Mouse (Mus musculus): ENCODE measurements around the gene Gm49321. TPM values are rescaled to one million over a fixed set of nuclear protein-coding genes. Genes with fewer than 3 reads are reported as not detected.

Gene Gm49321
- polyA plus RNA-seq, 1 experiment: 9.0 TPM

- TF ChIP-seq EP300 (IDR thresholded peaks at IDR 0.05; ENCODE audit: insufficient read depth, low read depth, low read length) (no peak), CTCF (IDR thresholded peaks at IDR 0.05; ENCODE audit: low read depth, low read length) (no peak), POLR2A (IDR thresholded peaks at IDR 0.05; ENCODE audit: insufficient read depth, low read length) (no peak)
- no peaks in the 10 kb centered on the region for H3K9me3 ChIP-seq (replicated peaks; ENCODE audit: control insufficient read depth, insufficient read depth, low read length, poor library complexity, severe bottlenecking)
- no peaks in the 10 kb centered on the region for H3K27me3 ChIP-seq (ENCODE audit: control insufficient read depth, insufficient read depth, low read length, poor library complexity, severe bottlenecking)
- H3K4me1 ChIP-seq (ENCODE audit: control insufficient read depth, insufficient read depth, low read length): no peaks in the 10 kb centered on the region
- no peak overlapping the region for H3K9ac ChIP-seq (ENCODE audit: low read depth, poor library complexity, severe bottlenecking)
- H3K27ac ChIP-seq (ENCODE audit: insufficient read depth, low read length): no peak overlapping the region
- no peak overlapping the region for H3K4me3 ChIP-seq (ENCODE audit: low read depth, low read length)
- H3K36me3 ChIP-seq (ENCODE audit: control insufficient read depth, insufficient read depth, low read length, poor library complexity, severe bottlenecking): no peaks in the 10 kb centered on the region
These were observed 41.8 kb upstream of the Gm49321 start for GRCm38 (mm10) chr12:73895674-73896073.

DNA sequence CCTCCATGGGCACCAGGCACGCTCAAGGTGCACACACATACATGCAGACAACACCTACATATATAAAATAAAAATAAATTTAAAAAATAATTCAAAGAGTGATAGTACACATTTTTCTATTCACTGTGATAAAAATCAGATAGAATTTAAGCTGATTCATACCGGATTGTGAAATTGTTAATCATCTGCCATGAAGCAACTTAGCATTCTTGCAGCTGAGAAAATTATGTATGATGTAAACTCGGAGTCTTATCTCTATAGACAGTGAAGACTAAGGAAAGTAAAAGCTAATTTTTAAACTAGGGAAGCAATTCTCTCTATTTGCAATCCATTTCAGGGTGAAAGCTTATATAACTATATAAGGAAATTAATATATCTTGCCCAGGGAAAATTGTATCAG lies 41.0 kb upstream of the Gm49321 start:
- H3K36me3 ChIP-seq (ENCODE audit: control insufficient read depth, insufficient read depth, low read length, poor library complexity, severe bottlenecking): no peaks in the 10 kb centered on the region
- TF ChIP-seq EP300 (IDR thresholded peaks at IDR 0.05; ENCODE audit: insufficient read depth, low read depth, low read length) (no peak), POLR2A (IDR thresholded peaks at IDR 0.05; ENCODE audit: insufficient read depth, low read length) (no peak), CTCF (IDR thresholded peaks at IDR 0.05; ENCODE audit: low read depth, low read length) (no peak)
- no peak overlapping the region for H3K27ac ChIP-seq (ENCODE audit: insufficient read depth, low read length)
- no peak overlapping the region for H3K9ac ChIP-seq (ENCODE audit: low read depth, poor library complexity, severe bottlenecking)
- no peaks in the 10 kb centered on the region for H3K9me3 ChIP-seq (replicated peaks; ENCODE audit: control insufficient read depth, insufficient read depth, low read length, poor library complexity, severe bottlenecking)
- no peaks in the 10 kb centered on the region for H3K27me3 ChIP-seq (ENCODE audit: control insufficient read depth, insufficient read depth, low read length, poor library complexity, severe bottlenecking)
- no peak overlapping the region for H3K4me3 ChIP-seq (ENCODE audit: low read depth, low read length)
- H3K4me1 ChIP-seq (ENCODE audit: control insufficient read depth, insufficient read depth, low read length): no peaks in the 10 kb centered on the region

GRCm38 (mm10) chr12:73898281-73898680 lies 39.2 kb upstream of the Gm49321 start:
- H3K4me1 ChIP-seq (ENCODE audit: control insufficient read depth, insufficient read depth, low read length): no peaks in the 10 kb centered on the region
- H3K9ac ChIP-seq (ENCODE audit: low read depth, poor library complexity, severe bottlenecking): no peak overlapping the region
- no peak for TF ChIP-seq POLR2A (IDR thresholded peaks at IDR 0.05; ENCODE audit: insufficient read depth, low read length)
- TF ChIP-seq CTCF (IDR thresholded peaks at IDR 0.05; ENCODE audit: low read depth, low read length): no peak
- no peak for TF ChIP-seq EP300 (IDR thresholded peaks at IDR 0.05; ENCODE audit: insufficient read depth, low read depth, low read length)
- H3K4me3 ChIP-seq (ENCODE audit: low read depth, low read length): no peak overlapping the region
- no peak overlapping the region for H3K27ac ChIP-seq (ENCODE audit: insufficient read depth, low read length)
- no peaks in the 10 kb centered on the region for H3K9me3 ChIP-seq (replicated peaks; ENCODE audit: control insufficient read depth, insufficient read depth, low read length, poor library complexity, severe bottlenecking)
- no peaks in the 10 kb centered on the region for H3K27me3 ChIP-seq (ENCODE audit: control insufficient read depth, insufficient read depth, low read length, poor library complexity, severe bottlenecking)
- no peaks in the 10 kb centered on the region for H3K36me3 ChIP-seq (ENCODE audit: control insufficient read depth, insufficient read depth, low read length, poor library complexity, severe bottlenecking)

DNA sequence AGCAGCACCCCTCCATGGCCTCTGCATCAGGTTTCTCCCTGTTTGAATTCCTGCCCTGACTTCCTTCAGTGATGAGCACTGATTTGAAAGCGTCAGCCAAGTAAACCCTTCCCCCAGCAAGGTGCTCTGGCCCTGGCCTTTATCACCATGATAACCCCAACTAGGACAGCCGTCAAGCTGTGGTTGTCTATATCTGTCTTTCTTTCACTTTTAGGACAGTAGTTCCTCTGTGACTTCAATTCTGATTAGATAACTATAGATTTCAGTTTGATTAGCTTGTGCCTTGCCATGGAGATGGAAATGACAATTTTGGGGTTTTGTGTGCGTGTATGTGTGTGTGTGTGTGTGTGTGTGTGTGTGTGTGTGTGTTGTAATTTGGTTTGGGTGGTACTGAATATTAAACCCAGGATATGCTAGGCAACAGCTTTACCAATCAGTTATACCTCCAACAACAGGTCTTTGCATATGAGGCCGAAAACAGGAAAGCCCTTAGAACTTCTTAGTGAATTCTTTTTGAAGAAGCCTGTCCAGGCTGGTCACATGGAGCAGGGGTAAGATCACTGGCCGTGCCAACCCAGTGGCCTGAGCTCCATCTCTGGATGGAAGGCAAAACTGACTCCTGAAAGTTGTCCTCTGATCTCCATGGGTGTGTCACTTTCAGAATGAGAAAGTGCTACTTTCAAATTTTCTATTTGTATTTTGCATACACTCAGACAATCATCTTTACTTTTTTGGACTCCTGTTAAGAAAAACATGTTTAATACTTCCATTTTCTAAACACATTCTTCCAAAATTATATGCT lies 33.1 kb upstream of the Gm49321 start:
- no peak overlapping the region for H3K9ac ChIP-seq (ENCODE audit: low read depth, poor library complexity, severe bottlenecking)
- H3K4me3 ChIP-seq (ENCODE audit: low read depth, low read length): no peak overlapping the region
- no peaks in the 10 kb centered on the region for H3K27me3 ChIP-seq (ENCODE audit: control insufficient read depth, insufficient read depth, low read length, poor library complexity, severe bottlenecking)
- TF ChIP-seq POLR2A (IDR thresholded peaks at IDR 0.05; ENCODE audit: insufficient read depth, low read length) (no peak), EP300 (IDR thresholded peaks at IDR 0.05; ENCODE audit: insufficient read depth, low read depth, low read length) (no peak), CTCF (IDR thresholded peaks at IDR 0.05; ENCODE audit: low read depth, low read length) (no peak)
- H3K9me3 ChIP-seq (replicated peaks; ENCODE audit: control insufficient read depth, insufficient read depth, low read length, poor library complexity, severe bottlenecking): no peaks in the 10 kb centered on the region
- no peak overlapping the region for H3K27ac ChIP-seq (ENCODE audit: insufficient read depth, low read length)
- no peaks in the 10 kb centered on the region for H3K36me3 ChIP-seq (ENCODE audit: control insufficient read depth, insufficient read depth, low read length, poor library complexity, severe bottlenecking)
- H3K4me1 ChIP-seq (ENCODE audit: control insufficient read depth, insufficient read depth, low read length): no peaks in the 10 kb centered on the region

DNA sequence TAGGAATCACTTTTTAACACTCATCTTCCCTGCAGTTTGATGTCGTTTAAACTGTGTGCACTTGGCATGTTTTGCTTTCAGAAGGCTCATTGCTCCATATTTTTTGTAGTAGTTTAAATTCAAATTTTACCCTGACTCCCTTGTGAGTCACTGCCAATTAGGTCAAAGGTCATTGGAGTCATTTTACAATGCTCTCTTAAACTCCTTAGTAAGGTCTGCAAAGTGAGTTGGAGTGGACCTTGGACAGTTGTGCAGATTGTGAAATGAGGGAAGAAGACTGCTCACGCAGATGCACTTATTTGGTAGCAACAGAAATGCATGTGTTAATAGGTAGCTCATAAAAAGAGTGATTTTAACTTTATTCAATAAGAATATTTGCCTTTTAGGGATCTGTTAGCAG lies 32.4 kb upstream of the Gm49321 start:
- H3K9ac ChIP-seq (ENCODE audit: low read depth, poor library complexity, severe bottlenecking): no peak overlapping the region
- H3K36me3 ChIP-seq (ENCODE audit: control insufficient read depth, insufficient read depth, low read length, poor library complexity, severe bottlenecking): no peaks in the 10 kb centered on the region

DNA sequence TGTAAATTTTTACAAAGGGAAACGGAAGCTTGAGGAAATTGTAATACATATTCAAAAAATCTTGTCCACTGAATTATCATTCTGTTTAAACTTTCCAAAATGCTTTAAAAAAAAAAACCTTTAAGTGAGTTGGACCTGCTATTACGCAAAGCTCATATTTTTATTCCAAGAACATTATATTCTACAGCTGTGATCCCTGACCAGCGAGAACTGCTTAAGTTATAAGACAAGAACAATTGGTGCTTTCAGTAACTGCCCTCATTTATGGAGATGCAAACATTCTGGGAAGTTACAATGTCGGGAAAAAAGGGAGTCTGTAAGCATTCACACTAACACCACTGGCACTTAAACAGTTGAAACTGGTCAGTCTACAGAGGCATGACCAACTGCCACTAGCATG lies 31.9 kb upstream of the Gm49321 start:
- Histone ChIP-seq H3K9me3 (replicated peaks; ENCODE audit: control insufficient read depth, insufficient read depth, low read length, poor library complexity, severe bottlenecking) (no peaks in the 10 kb centered on the region), H3K27ac (ENCODE audit: insufficient read depth, low read length) (no peak overlapping the region), H3K36me3 (ENCODE audit: control insufficient read depth, insufficient read depth, low read length, poor library complexity, severe bottlenecking) (no peaks in the 10 kb centered on the region), H3K9ac (ENCODE audit: low read depth, poor library complexity, severe bottlenecking) (no peak overlapping the region), H3K4me3 (ENCODE audit: low read depth, low read length) (no peak overlapping the region), H3K27me3 (ENCODE audit: control insufficient read depth, insufficient read depth, low read length, poor library complexity, severe bottlenecking) (no peaks in the 10 kb centered on the region), H3K4me1 (ENCODE audit: control insufficient read depth, insufficient read depth, low read length) (no peaks in the 10 kb centered on the region)
- TF ChIP-seq CTCF (IDR thresholded peaks at IDR 0.05; ENCODE audit: low read depth, low read length) (no peak), POLR2A (IDR thresholded peaks at IDR 0.05; ENCODE audit: insufficient read depth, low read length) (no peak), EP300 (IDR thresholded peaks at IDR 0.05; ENCODE audit: insufficient read depth, low read depth, low read length) (no peak)

More for the DNA sequence above, 32.4 kb upstream of the Gm49321 start:
- Histone ChIP-seq H3K27ac (ENCODE audit: insufficient read depth, low read length) (no peak overlapping the region), H3K4me3 (ENCODE audit: low read depth, low read length) (no peak overlapping the region), H3K27me3 (ENCODE audit: control insufficient read depth, insufficient read depth, low read length, poor library complexity, severe bottlenecking) (no peaks in the 10 kb centered on the region), H3K9me3 (replicated peaks; ENCODE audit: control insufficient read depth, insufficient read depth, low read length, poor library complexity, severe bottlenecking) (no peaks in the 10 kb centered on the region), H3K4me1 (ENCODE audit: control insufficient read depth, insufficient read depth, low read length) (no peaks in the 10 kb centered on the region)
- no peak for TF ChIP-seq EP300 (IDR thresholded peaks at IDR 0.05; ENCODE audit: insufficient read depth, low read depth, low read length)
- no peak for TF ChIP-seq CTCF (IDR thresholded peaks at IDR 0.05; ENCODE audit: low read depth, low read length)

All from ES-Bruce4 (cell line).